Mouse (Mus musculus) forebrain, postnatal 0 days (tissue): Measurements from ENCODE around the gene Nmt1. TPM values are rescaled to one million over a fixed set of nuclear protein-coding genes. Genes with fewer than 3 reads are reported as not detected.

Experiments used
- ATAC-seq: fragments of 200-750 bp; cut with Nextera tagmentation; 2 replicates; pipeline ENCODE4 v1.8.0; 2017; ENCODE audit warnings: mild to moderate bottlenecking, moderate library complexity
- DNase-seq: peaks from one replicate; pipeline ENCODE4 v3.0.0-alpha.2; 2015
- H3K27ac ChIP-seq: fragments of 300-500 bp; sonication (generic); 2 replicates; pipeline ENCODE4 v1.5.1; 2014; ENCODE audit warnings: low read depth, mild to moderate bottlenecking, antibody characterized with exemption, low read length, moderate library complexity, mixed read lengths
- H3K27me3 ChIP-seq: fragments of 300-500 bp; sonication (generic); 2 replicates; pipeline ENCODE4 v1.6.1; 2014; ENCODE audit warnings: mild to moderate bottlenecking, low read length, mixed read lengths; ENCODE audit not compliant: insufficient read depth
- H3K36me3 ChIP-seq: fragments of 300-500 bp; sonication (generic); 2 replicates; pipeline ENCODE4 v1.6.1; 2014; ENCODE audit warnings: mild to moderate bottlenecking, moderate library complexity; ENCODE audit not compliant: insufficient read depth
- H3K4me1 ChIP-seq: fragments of 300-500 bp; sonication (generic); 2 replicates; pipeline ENCODE4 v1.6.1; 2014; ENCODE audit warnings: antibody characterized with exemption; ENCODE audit not compliant: insufficient read depth
- H3K4me2 ChIP-seq: fragments of 300-500 bp; sonication (generic); 2 replicates; pipeline ENCODE4 v1.6.1; 2014; ENCODE audit warnings: low read depth, mild to moderate bottlenecking, moderate library complexity
- H3K4me3 ChIP-seq: fragments of 300-500 bp; sonication (generic); 2 replicates; pipeline ENCODE4 v1.5.1; 2014; ENCODE audit warnings: low read depth, low read length, mixed read lengths
- H3K9ac ChIP-seq: fragments of 300-500 bp; sonication (generic); 2 replicates; pipeline ENCODE4 v1.6.1; 2014; ENCODE audit warnings: mild to moderate bottlenecking
- H3K9me3 ChIP-seq: fragments of 300-500 bp; sonication (generic); 2 replicates; pipeline ENCODE4 v1.6.1; 2016; ENCODE audit warnings: low read length
- CTCF ChIP-seq: sonication (generic); IDR thresholded peaks from 2 replicates; pipeline ENCODE4 v1.5.1; 2016; ENCODE audit warnings: antibody characterized with exemption, control low read depth, low read depth
- WGBS: fragments of 180-500 bp; shearing (Covaris S2); extraction: QIAGEN DNeasy Blood & Tissue Kit; methylation state at CpG from one replicate; pipeline ENCODE4 v1.1.7; 2014; 5-methylcytosine and 5-hydroxymethylcytosine counted together
- microRNA-seq, 2 experiments: library from miRNA; unstranded; fragments of <30 nt; microRNA quantifications; one replicate each; pipeline ENCODE4; 2016
- polyA plus RNA-seq: library from polyadenylated mRNA; unstranded; fragments of >200 nt; fragmentation: Nextera tagmentation; extraction: Ambion mirVana; gene quantifications from 2 replicates; pipeline ENCODE4 v1.2.1, GENCODE M21; 2015
- total RNA-seq: library from RNA; depleted of rRNA; stranded (reverse); fragments of >200 nt; gene quantifications from 2 replicates; pipeline ENCODE4 v1.2.3, GENCODE M21; 2014; rRNA removed

Nmt1 gene
- total and polyA plus RNA-seq, 2 experiments from 2014 or later = 35.0 to 63.2 TPM

- DNase-seq (peak; percentile 75), ATAC-seq (no peak)
Measured at GRCm38 (mm10) chr11:103116959-103117590, 89.1 kb downstream of the Nmt1 start.

DNA sequence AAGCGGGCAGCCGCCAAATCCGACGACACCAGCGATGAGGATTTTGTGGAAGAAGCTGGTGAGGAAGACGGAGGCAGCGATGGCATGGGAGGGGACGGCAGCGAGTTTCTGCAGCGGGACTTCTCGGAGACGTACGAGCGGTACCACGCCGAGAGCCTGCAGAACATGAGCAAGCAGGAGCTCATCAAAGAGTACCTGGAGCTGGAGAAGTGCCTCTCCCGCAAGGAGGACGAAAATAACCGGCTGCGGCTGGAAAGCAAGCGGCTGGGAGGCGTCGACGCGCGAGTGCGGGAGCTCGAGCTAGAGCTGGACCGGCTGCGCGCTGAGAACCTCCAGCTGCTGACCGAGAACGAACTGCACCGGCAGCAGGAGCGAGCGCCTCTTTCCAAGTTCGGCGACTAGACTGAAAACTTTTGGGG, 89.6 kb downstream of the Nmt1 start:
- WGBS = under 1% methylated on average over 38 of the region's 38 CpGs
- Histone ChIP-seq H3K4me3 (peak overlapping the region; percentile 58), H3K9me3 (no peaks in the 10 kb centered on the region), H3K27me3 (peaks cover under 1% of the 10 kb centered on the region; the same call in 1 of the 2 replicates), H3K4me2 (peak overlapping the region; percentile 92), H3K4me1 (peaks cover 19% of the 10 kb centered on the region), H3K36me3 (no peaks in the 10 kb centered on the region), H3K27ac (peak overlapping the region; percentile 89; the same call in 1 of the 2 replicates), H3K9ac (peak overlapping the region; percentile 45)
- no peak for TF ChIP-seq CTCF
- peak; percentile 44 for DNase-seq
- ATAC-seq = no peak

More at GRCm38 (mm10) chr11:103116959-103117590, 89.1 kb downstream of the Nmt1 start:
- H3K4me2 ChIP-seq = peak overlapping the region; percentile 92
- H3K9ac ChIP-seq = peak overlapping the region; percentile 45
- H3K36me3 ChIP-seq = no peaks in the 10 kb centered on the region
- peaks cover 24% of the 10 kb centered on the region for H3K4me1 ChIP-seq
- no peaks in the 10 kb centered on the region for H3K9me3 ChIP-seq
- peaks cover 6% of the 10 kb centered on the region; the same call in 1 of the 2 replicates for H3K27me3 ChIP-seq
- H3K4me3 ChIP-seq = peak overlapping the region; percentile 58
- H3K27ac ChIP-seq = peak overlapping the region; percentile 89
- under 1% methylated on average over 35 of the region's 35 CpGs for WGBS
- peak; percentile 71 for TF ChIP-seq CTCF

Small RNA genes lying within 50 kb of the gene (microRNA-seq; reads per million reads assigned to microRNA genes)
- 0 to 0.73 reads per million in 2 experiments for gene Mir6931

Other genes with a start within 250 kb of the Nmt1 start
- 25.3 and 26.5 TPM in 2 replicates for gene Gjc1, start 208.5 kb upstream of the Nmt1 start, total RNA-seq
- gene Gjc1, start 208.5 kb upstream of the Nmt1 start, polyA plus RNA-seq = 22.6 and 24.1 TPM in 2 replicates
- gene Higd1b, start 192.3 kb upstream of the Nmt1 start, total RNA-seq = 5.3 and 10.3 TPM in 2 replicates
- gene Higd1b, start 192.3 kb upstream of the Nmt1 start, polyA plus RNA-seq = 13.8 and 18.1 TPM in 2 replicates
- 63.2 and 71.7 TPM in 2 replicates for gene Eftud2, start 147.2 kb upstream of the Nmt1 start, total RNA-seq
- gene Eftud2, start 147.2 kb upstream of the Nmt1 start, polyA plus RNA-seq = 111 and 118 TPM in 2 replicates
- 3.1 and 4.4 TPM in 2 replicates for gene Ccdc103, start 147.0 kb upstream of the Nmt1 start, total RNA-seq
- 2.7 and 2.9 TPM in 2 replicates for gene Ccdc103, start 147.0 kb upstream of the Nmt1 start, polyA plus RNA-seq
- gene Fam187a, start 143.0 kb upstream of the Nmt1 start, total RNA-seq = 0.38 TPM in 1 of 2 replicates, not detected in the other
- not detected in 2 replicates for gene Fam187a, start 143.0 kb upstream of the Nmt1 start, polyA plus RNA-seq
- gene Gfap, start 127.3 kb upstream of the Nmt1 start, total RNA-seq = 44.4 and 58.9 TPM in 2 replicates
- gene Gfap, start 127.3 kb upstream of the Nmt1 start, polyA plus RNA-seq = 31.8 and 52.6 TPM in 2 replicates
- 3.2 and 6.6 TPM in 2 replicates for gene Kif18b, start 103.1 kb upstream of the Nmt1 start, total RNA-seq
- 0.54 and 0.70 TPM in 2 replicates for gene Kif18b, start 103.1 kb upstream of the Nmt1 start, polyA plus RNA-seq
- gene C1ql1, start 81.5 kb upstream of the Nmt1 start, total RNA-seq = 10.3 and 11.8 TPM in 2 replicates
- 3.9 and 5.4 TPM in 2 replicates for gene C1ql1, start 81.5 kb upstream of the Nmt1 start, polyA plus RNA-seq
- 136 and 148 TPM in 2 replicates for gene Dcakd, start 143 bp downstream of the Nmt1 start, total RNA-seq
- gene Dcakd, start 143 bp downstream of the Nmt1 start, polyA plus RNA-seq = 173 and 191 TPM in 2 replicates
- 8.5 and 8.8 TPM in 2 replicates for gene Plcd3, start 73.5 kb downstream of the Nmt1 start, total RNA-seq
- gene Plcd3, start 73.5 kb downstream of the Nmt1 start, polyA plus RNA-seq = 3.6 TPM in 2 replicates
- gene Acbd4, start 73.5 kb downstream of the Nmt1 start, total RNA-seq = 27.2 and 28.5 TPM in 2 replicates
- gene Acbd4, start 73.5 kb downstream of the Nmt1 start, polyA plus RNA-seq = 20.1 and 27.1 TPM in 2 replicates
- 19.0 and 20.5 TPM in 2 replicates for gene Hexim1, start 88.0 kb downstream of the Nmt1 start, total RNA-seq
- 3.7 and 3.9 TPM in 2 replicates for gene Hexim1, start 88.0 kb downstream of the Nmt1 start, polyA plus RNA-seq
- gene Hexim2, start 104.2 kb downstream of the Nmt1 start, total RNA-seq = 30.8 and 47.0 TPM in 2 replicates
- gene Hexim2, start 104.2 kb downstream of the Nmt1 start, polyA plus RNA-seq = 16.5 and 27.9 TPM in 2 replicates
- 6.5 and 9.4 TPM in 2 replicates for gene Fmnl1, start 142.9 kb downstream of the Nmt1 start, total RNA-seq
- gene Fmnl1, start 142.9 kb downstream of the Nmt1 start, polyA plus RNA-seq = 4.8 and 7.1 TPM in 2 replicates
- gene 1700023F06Rik, start 180.4 kb downstream of the Nmt1 start, total RNA-seq = 0.71 TPM in 1 of 2 replicates, not detected in the other
- 3.0 and 3.1 TPM in 2 replicates for gene 1700023F06Rik, start 180.4 kb downstream of the Nmt1 start, polyA plus RNA-seq
- 0.57 and 0.62 TPM in 2 replicates for gene Spata32, start 190.2 kb downstream of the Nmt1 start, total RNA-seq
- 0.43 and 0.64 TPM in 2 replicates for gene Spata32, start 190.2 kb downstream of the Nmt1 start, polyA plus RNA-seq
- 3.2 and 5.8 TPM in 2 replicates for gene Map3k14, start 239.3 kb downstream of the Nmt1 start, total RNA-seq
- 0.77 TPM in 2 replicates for gene Map3k14, start 239.3 kb downstream of the Nmt1 start, polyA plus RNA-seq